Mouse (Mus musculus) liver, adult 2 months (tissue): ENCODE data around the gene Elof1.

Experiments used
- CTCF ChIP-seq: fragments of 200-500 bp; IDR thresholded peaks from 2 replicates; pipeline ENCODE4 v1.5.1; 2011; ENCODE audit warnings: low read depth, low read length, control low read depth
- POLR2A ChIP-seq: fragments of 200-500 bp; IDR thresholded peaks from 2 replicates; pipeline ENCODE4 v1.6.1; 2011; ENCODE audit warnings: low read length, control low read depth; ENCODE audit not compliant: insufficient read depth; ENCODE audit errors: extremely low read depth

GRCm38 (mm10) chr9:22164711-22165668 is 48.0 kb upstream of the Elof1 start:
- TF ChIP-seq POLR2A, result no peak
- no peak for TF ChIP-seq CTCF
